Mouse (Mus musculus) cerebral cortex, adult 2 months (tissue): ENCODE results near the gene Smg6.

Experiments used
- WGBS: fragments of 180-500 bp; shearing (Covaris S2); methylation state at CpG from one replicate; pipeline ENCODE4 v1.1.7; 2018; 5-methylcytosine and 5-hydroxymethylcytosine counted together

Gene Smg6

GRCm38 (mm10) chr11:74925577-74926387 is at the start of gene Smg6, which contains the start of gene Srr:
TSS of gene Smg6 (plus strand) at chr11:74925823.
TSS of gene Srr (minus strand) at chr11:74925948.
- WGBS: under 1% methylated on average over 85 of the region's 88 CpGs

- 5% methylated on average over 9 of the region's 9 CpGs for WGBS
Observed at GRCm38 (mm10) chr11:74876801-74877200, 48.8 kb upstream of the Smg6 start.

GRCm38 (mm10) chr11:74880999-74881398 is 44.6 kb upstream of the Smg6 start:
- 66% methylated on average over 9 of the region's 9 CpGs for WGBS

GRCm38 (mm10) chr11:74881979-74882378 is 43.6 kb upstream of the Smg6 start:
- WGBS: 30% methylated on average over 14 of the region's 14 CpGs

GRCm38 (mm10) chr11:74883098-74883497 is 42.5 kb upstream of the Smg6 start:
- WGBS: 73% methylated on average over 10 of the region's 10 CpGs

- WGBS: 62% methylated on average over 4 of the region's 4 CpGs
Observed at GRCm38 (mm10) chr11:74894619-74895018, 31.0 kb upstream of the Smg6 start.

GRCm38 (mm10) chr11:74895980-74896900 is 29.4 kb upstream of the Smg6 start:
- WGBS: 1% methylated on average over 54 of the region's 55 CpGs

- WGBS: under 1% methylated on average over 71 of the region's 74 CpGs
Observed at GRCm38 (mm10) chr11:74896901-74897677, 28.5 kb upstream of the Smg6 start, which contains the start of gene Sgsm2. TSS of gene Sgsm2 (minus strand) at chr11:74897060.

- under 1% methylated on average over 54 of the region's 54 CpGs for WGBS
Observed at GRCm38 (mm10) chr11:74897678-74898516, 27.7 kb upstream of the Smg6 start, which contains the start of gene Tsr1. TSS of gene Tsr1 (plus strand) at chr11:74898071.

GRCm38 (mm10) chr11:74898517-74898827 is 27.2 kb upstream of the Smg6 start:
- WGBS: 2% methylated on average over 7 of the region's 7 CpGs

GRCm38 (mm10) chr11:74901555-74901954 is 24.1 kb upstream of the Smg6 start:
- WGBS: 82% methylated on average over 6 of the region's 6 CpGs

GRCm38 (mm10) chr11:74902416-74902815 is 23.2 kb upstream of the Smg6 start:
- WGBS: 95% methylated on average over 5 of the region's 5 CpGs

- WGBS: 92% methylated on average over 6 of the region's 6 CpGs
Observed at GRCm38 (mm10) chr11:74907850-74908249, 17.8 kb upstream of the Smg6 start.

- WGBS: 49% methylated on average over 12 of the region's 12 CpGs
Observed at GRCm38 (mm10) chr11:74908618-74909399, 16.8 kb upstream of the Smg6 start.

GRCm38 (mm10) chr11:74909978-74910377 is 15.6 kb upstream of the Smg6 start:
- WGBS: 91% methylated on average over 4 of the region's 4 CpGs

- WGBS: 85% methylated on average over 3 of the region's 3 CpGs
Observed at GRCm38 (mm10) chr11:74912492-74912891, 13.1 kb upstream of the Smg6 start.

GRCm38 (mm10) chr11:74919249-74919648 is 6.4 kb upstream of the Smg6 start:
- 59% methylated on average over 6 of the region's 6 CpGs for WGBS

GRCm38 (mm10) chr11:74924149-74924548 is 1.5 kb upstream of the Smg6 start:
- WGBS: 61% methylated on average over 4 of the region's 4 CpGs

- 5% methylated on average over 11 of the region's 11 CpGs for WGBS
Observed at GRCm38 (mm10) chr11:74926388-74927005, 874 bp downstream of the Smg6 start.
